Mouse (Mus musculus) olfactory bulb, adult 2 months (tissue): ENCODE results near the gene Trappc2l.

ENCODE experiments used
- CTCF ChIP-seq: fragments of 200-500 bp; IDR thresholded peaks from 2 replicates; pipeline ENCODE4 v1.5.1; 2012; ENCODE audit warnings: low read depth, mild to moderate bottlenecking, low read length, moderate library complexity; ENCODE audit not compliant: insufficient read depth
- POLR2A ChIP-seq: fragments of 200-500 bp; IDR thresholded peaks from 2 replicates; pipeline ENCODE4 v1.6.1; 2012; ENCODE audit warnings: mild to moderate bottlenecking, low read depth, low read length, moderate library complexity; ENCODE audit not compliant: insufficient read depth

GRCm38 (mm10) chr8:122616181-122616905 lies 4.9 kb downstream of the Trappc2l start:
- TF ChIP-seq CTCF, result no peak
- no peak for TF ChIP-seq POLR2A
